Mouse (Mus musculus) heart, embryonic 16.5 days (tissue): ENCODE measurements at regions not wholly inside any gene's neighbourhood (a gene's known extent, or its start where the extent isn't known, plus 50 kb on each side); places are given as distances from the start of the nearest gene placed in this dataset.

ENCODE experiments used
- ATAC-seq: fragments of 200-750 bp; cut with Nextera tagmentation; replicated peaks from 2 replicates; pipeline ENCODE4 v1.8.0; 2017; ENCODE audit warnings: moderate number of reproducible peaks; ENCODE audit not compliant: insufficient read depth, low FRiP score; ENCODE audit errors: extremely low read depth
- H3K27ac ChIP-seq: fragments of 300-500 bp; sonication (generic); 2 replicates; pipeline ENCODE4 v1.5.1; 2014; ENCODE audit warnings: mild to moderate bottlenecking, low read length, control low read depth, moderate library complexity
- H3K27me3 ChIP-seq: fragments of 300-500 bp; sonication (generic); 2 replicates; pipeline ENCODE4 v1.6.1; 2014; ENCODE audit warnings: low read length, mixed read lengths; ENCODE audit not compliant: control insufficient read depth, insufficient read depth
- H3K36me3 ChIP-seq: fragments of 300-500 bp; sonication (generic); 2 replicates; pipeline ENCODE4 v1.6.1; 2014; ENCODE audit not compliant: control insufficient read depth, insufficient read depth
- H3K4me1 ChIP-seq: fragments of 300-500 bp; sonication (generic); 2 replicates; pipeline ENCODE4 v1.6.1; 2014; ENCODE audit warnings: low read length, mixed read lengths; ENCODE audit not compliant: control insufficient read depth, insufficient read depth
- H3K4me2 ChIP-seq: fragments of 300-500 bp; sonication (generic); 2 replicates; pipeline ENCODE4 v1.6.1; 2014; ENCODE audit warnings: low read depth, mild to moderate bottlenecking, control low read depth, low read length
- H3K4me3 ChIP-seq: fragments of 300-500 bp; sonication (generic); 2 replicates; pipeline ENCODE4 v1.5.1; 2014; ENCODE audit warnings: mild to moderate bottlenecking, control low read depth, low read length
- H3K9ac ChIP-seq: fragments of 300-500 bp; sonication (generic); 2 replicates; pipeline ENCODE4 v1.6.1; 2014; ENCODE audit warnings: low read length, control low read depth
- H3K9me3 ChIP-seq: fragments of 300-500 bp; sonication (generic); replicated peaks from 2 replicates; pipeline ENCODE4 v1.6.1; 2016; ENCODE audit warnings: low read length; ENCODE audit not compliant: control insufficient read depth
- WGBS: fragments of 180-500 bp; shearing (Covaris S2); extraction: QIAGEN DNeasy Blood & Tissue Kit; methylation state at CpG from one replicate; pipeline ENCODE4 v1.1.7; 2014; 5-methylcytosine and 5-hydroxymethylcytosine counted together

DNA sequence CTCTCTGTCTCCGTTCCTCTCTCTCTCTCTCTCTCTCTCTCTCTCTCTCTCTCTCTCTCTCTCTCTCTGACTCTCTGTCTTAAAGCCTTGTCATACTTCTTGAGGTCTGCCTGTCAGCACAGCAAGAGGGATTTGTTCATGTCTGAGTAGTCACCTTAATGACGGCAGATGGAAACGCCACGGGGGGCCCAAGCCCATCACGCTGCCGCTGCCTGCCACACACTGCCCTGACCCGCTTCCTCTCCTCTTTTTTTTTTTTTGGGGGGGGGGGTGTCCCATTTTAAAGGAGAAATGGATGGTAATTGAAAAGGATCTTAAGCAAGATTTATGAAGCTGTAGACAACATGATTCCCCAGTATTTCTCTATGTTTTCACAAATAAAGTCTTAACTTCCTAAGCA lies 191.8 kb upstream of the Dnajc24 start:
- Histone ChIP-seq H3K27me3 (peaks cover 17% of the 10 kb centered on the region), H3K4me2 (no peak overlapping the region), H3K9me3 (no peaks in the 10 kb centered on the region; the same call in 1 of the 2 replicates), H3K4me3 (no peak overlapping the region), H3K4me1 (peaks cover 8% of the 10 kb centered on the region), H3K27ac (no peak overlapping the region), H3K36me3 (no peaks in the 10 kb centered on the region), H3K9ac (no peak overlapping the region)
- 17% methylated on average over 7 of the region's 7 CpGs for WGBS
- no peak for ATAC-seq

DNA sequence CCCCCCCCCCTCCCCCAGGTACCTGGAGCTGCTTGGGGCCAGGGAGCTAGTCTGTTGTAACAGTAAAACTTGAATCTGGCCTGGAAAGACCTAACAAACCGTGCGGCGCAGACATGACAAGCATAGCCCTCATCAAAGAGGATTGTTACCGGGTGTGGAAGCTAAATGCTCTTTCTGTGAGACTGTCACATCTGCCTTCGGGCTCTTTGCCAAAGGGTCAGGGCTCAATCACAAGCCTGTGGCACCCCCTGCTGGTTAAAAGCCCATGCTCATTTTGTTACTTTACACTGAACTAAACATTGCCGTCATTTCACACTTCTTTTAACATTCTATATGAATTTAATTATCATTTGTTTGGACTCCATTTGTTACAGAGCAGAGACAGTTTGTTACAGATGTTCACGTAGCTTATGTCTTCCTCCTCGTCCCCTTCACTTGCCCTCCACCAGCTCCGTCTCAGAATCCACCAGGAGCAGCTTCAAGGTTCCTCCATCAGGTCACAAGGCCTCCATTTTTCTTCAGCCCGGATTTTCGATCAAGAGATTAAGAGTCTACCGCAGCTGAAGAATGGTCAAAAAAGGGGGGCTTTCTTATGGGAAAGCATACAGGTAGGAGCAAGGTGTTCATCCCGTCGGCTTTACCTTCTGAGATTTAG lies 191.1 kb upstream of the Dnajc24 start:
- Histone ChIP-seq H3K4me1 (peaks cover 8% of the 10 kb centered on the region), H3K27me3 (peaks cover 17% of the 10 kb centered on the region), H3K27ac (no peak overlapping the region), H3K4me3 (peak overlapping the region; percentile 47), H3K9ac (peak overlapping the region; percentile 43), H3K4me2 (peak overlapping the region; percentile 82), H3K9me3 (no peaks in the 10 kb centered on the region), H3K36me3 (no peaks in the 10 kb centered on the region)
- ATAC-seq: peak; percentile 37
- WGBS: 10% methylated on average over 14 of the region's 14 CpGs

DNA sequence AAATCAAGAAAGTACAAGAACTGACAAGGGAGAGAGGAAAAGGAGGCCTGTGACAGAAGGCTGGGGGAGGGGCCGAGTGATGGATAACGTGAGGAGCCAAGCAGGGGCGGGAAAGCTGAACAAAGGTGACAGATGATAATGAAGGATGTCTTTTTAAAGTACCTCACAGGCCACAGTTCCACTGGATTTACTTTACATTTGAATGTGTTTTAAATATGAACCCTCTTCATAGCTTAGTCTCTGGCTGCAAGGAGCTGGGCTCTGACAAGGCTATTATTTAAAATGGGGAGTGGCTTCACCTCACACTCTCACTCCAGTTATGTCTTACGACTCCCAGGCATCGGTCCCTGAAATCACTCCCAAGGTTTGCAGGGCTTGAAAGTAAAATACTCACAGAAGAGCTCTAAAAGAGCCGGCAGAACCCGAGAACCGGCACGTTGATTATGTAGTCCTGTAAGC lies 190.6 kb upstream of the Dnajc24 start:
- Histone ChIP-seq H3K27ac (no peak overlapping the region), H3K4me1 (peaks cover 8% of the 10 kb centered on the region), H3K36me3 (no peaks in the 10 kb centered on the region), H3K4me2 (peak overlapping the region; percentile 82), H3K9me3 (no peaks in the 10 kb centered on the region), H3K9ac (peak overlapping the region; percentile 43), H3K4me3 (peak overlapping the region; percentile 47), H3K27me3 (peaks cover 17% of the 10 kb centered on the region)
- ATAC-seq: no peak
- 4% methylated on average over 9 of the region's 9 CpGs for WGBS

DNA sequence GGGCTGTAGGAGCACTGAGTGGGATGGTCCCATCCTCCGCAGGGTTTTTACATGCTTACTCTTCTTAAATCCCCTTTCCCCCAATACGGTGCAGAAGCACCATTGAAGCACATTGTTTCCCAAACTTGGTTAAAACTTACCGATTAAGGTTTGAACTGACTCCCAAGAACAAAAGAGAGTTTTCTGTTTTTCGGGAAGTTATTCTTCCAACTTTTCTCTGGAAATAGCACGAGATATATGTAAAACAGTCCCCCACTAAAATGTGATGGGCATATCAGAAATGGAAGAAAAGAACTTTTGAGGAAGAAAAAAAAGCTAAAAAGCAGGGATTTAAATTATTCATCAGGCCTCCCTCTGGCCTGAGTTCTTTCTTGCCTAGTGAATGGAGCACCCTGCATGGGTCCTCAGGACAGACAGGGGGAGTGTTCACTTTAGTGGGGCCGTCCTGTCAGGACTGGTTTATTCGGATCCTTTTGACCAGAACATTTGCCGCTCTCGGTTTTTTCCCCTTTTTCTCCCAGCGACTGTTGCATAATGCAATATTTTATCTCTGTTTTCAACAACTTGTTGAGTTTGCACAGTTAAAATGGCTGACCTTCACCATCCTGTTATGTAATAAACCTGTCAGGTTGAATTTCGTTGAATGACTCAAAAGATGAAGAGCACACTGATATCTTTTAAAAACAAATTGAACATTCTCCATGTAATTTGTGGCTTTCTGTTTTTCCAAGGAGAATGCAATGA lies 187.4 kb upstream of the Dnajc24 start:
- WGBS: 40% methylated on average over 11 of the region's 11 CpGs
- no peak overlapping the region for H3K9ac ChIP-seq

DNA sequence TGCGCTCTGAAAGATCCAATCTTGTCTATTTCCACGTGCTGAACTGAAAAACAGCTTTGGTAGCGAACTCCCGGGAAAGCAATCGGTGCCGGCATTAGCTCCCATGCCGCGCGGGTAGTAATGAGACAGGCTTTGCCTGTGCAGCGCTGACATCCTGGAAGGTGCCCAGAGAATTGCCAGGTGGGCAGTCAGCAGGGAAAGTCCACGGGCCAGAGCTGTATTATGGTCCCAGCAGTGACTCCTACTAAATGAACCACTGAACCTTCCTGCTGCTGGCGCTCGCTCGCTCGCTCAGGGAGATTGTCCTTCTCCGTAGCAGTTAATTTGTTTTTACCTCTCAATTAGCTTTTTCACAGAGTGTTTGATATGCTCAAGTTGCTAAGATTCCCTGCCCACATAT lies 180.3 kb upstream of the Dnajc24 start:
- no peak overlapping the region for H3K4me2 ChIP-seq
- 63% methylated on average over 16 of the region's 16 CpGs for WGBS
- H3K9me3 ChIP-seq: no peaks in the 10 kb centered on the region
- H3K9ac ChIP-seq: no peak overlapping the region
- no peak overlapping the region for H3K4me3 ChIP-seq
- H3K4me1 ChIP-seq: no peaks in the 10 kb centered on the region
- no peak overlapping the region for H3K27ac ChIP-seq
- H3K27me3 ChIP-seq: no peaks in the 10 kb centered on the region; the same call in none of the 2 replicates
- no peak for ATAC-seq
- H3K36me3 ChIP-seq: no peaks in the 10 kb centered on the region

More for the DNA sequence above, 187.4 kb upstream of the Dnajc24 start:
- ATAC-seq: no peak
- H3K4me2 ChIP-seq: no peak overlapping the region
- no peaks in the 10 kb centered on the region for H3K36me3 ChIP-seq
- no peak overlapping the region for H3K4me3 ChIP-seq
- H3K27me3 ChIP-seq: peaks cover 13% of the 10 kb centered on the region
- no peak overlapping the region for H3K27ac ChIP-seq
- peaks cover 8% of the 10 kb centered on the region for H3K4me1 ChIP-seq
- H3K9me3 ChIP-seq: no peaks in the 10 kb centered on the region

DNA sequence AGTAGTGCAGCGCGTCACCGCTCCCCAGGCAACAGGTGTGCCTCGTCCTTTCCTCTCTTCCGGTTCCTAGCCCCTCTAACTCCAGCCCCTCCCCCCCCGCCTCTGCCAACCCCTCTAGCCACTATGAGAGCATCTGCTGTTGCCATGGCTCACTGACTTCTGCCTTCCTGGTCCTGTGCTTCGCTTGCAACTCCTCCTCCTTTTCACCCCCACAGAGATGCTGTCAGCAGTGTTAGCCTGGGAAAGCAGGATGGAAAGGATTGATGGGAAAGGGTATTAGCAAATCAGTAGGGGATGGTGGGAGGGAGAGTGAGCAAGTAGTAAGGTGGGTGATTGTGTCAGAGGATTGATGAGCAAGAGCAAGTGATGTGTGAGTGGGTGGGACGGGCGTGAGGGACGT lies 178.7 kb upstream of the Dnajc24 start:
- ATAC-seq: no peak
- 6% methylated on average over 9 of the region's 10 CpGs for WGBS
- H3K9ac ChIP-seq: no peak overlapping the region
- no peaks in the 10 kb centered on the region; the same call in none of the 2 replicates for H3K27me3 ChIP-seq
- no peaks in the 10 kb centered on the region for H3K4me1 ChIP-seq
- no peaks in the 10 kb centered on the region for H3K36me3 ChIP-seq
- no peak overlapping the region for H3K4me3 ChIP-seq
- H3K4me2 ChIP-seq: no peak overlapping the region
- no peak overlapping the region for H3K27ac ChIP-seq
- H3K9me3 ChIP-seq: no peaks in the 10 kb centered on the region

DNA sequence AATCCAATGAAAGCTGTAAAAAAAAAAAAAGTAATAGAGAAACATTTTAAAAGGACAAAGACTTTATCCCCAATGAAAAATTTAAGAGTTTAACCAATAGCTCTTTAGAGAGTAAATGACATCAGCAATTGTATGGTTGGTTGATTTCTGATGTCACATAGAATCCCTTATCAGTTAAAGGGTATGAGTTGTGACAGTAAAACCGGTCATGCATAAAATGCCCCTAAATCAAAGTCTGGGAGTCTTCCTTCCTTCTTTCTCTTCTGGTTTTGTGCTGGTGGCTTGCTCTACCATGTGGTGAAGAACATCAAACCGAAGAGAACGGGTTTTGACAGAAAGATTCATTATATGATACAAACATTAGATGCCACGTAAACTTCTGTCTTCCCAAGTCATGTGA lies 159.3 kb upstream of the Dnajc24 start:
- Histone ChIP-seq H3K9me3 (no peaks in the 10 kb centered on the region), H3K36me3 (no peaks in the 10 kb centered on the region), H3K27me3 (no peaks in the 10 kb centered on the region), H3K4me1 (no peaks in the 10 kb centered on the region), H3K9ac (no peak overlapping the region), H3K4me2 (no peak overlapping the region), H3K27ac (no peak overlapping the region), H3K4me3 (no peak overlapping the region)
- ATAC-seq: no peak
- whole genome bisulfite sequencing: 73% methylated on average over 4 of the region's 4 CpGs

DNA sequence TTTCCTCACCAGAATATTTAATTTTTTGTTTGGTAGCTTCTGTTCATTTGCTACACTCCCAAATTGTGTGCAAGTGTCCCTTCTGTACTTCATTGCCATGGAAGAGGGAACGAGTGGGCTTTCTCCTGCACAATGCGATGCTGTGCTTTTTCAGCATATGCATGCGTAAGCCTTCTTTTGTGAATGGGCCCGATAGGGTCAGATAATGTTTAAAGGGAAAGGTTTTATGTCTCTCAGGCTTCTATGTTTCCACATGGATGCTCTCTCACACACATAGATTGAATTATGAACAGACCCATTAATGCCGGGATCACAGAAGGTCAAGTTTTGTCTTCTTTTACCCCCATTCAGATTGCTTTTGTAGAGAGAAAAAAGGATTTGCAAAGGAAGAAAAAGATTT lies 158.5 kb upstream of the Dnajc24 start:
- no peak overlapping the region for H3K4me3 ChIP-seq

DNA sequence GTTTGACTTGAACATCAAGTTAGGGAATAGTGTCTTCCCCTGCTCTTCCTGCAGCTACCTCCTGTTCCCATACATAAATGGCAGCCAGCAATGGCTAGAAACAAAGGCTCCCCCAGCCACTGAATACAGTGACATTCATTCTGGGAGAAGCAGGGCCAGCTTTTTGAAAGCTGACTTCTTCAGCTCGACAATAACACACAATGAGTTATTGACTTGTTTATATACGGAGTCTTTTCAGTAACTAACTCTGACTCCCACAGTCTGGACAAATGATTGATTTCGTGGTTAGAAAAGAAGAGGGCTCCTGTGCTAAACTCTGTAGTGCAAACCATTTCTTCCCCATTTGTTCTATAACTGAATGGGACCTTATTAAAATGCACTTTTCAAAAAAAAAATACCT lies 146.4 kb upstream of the Dnajc24 start:
- H3K4me1 ChIP-seq: no peaks in the 10 kb centered on the region
- 71% methylated on average over 3 of the region's 3 CpGs for WGBS
- no peaks in the 10 kb centered on the region for H3K27me3 ChIP-seq
- no peaks in the 10 kb centered on the region for H3K36me3 ChIP-seq
- no peak for ATAC-seq
- H3K9me3 ChIP-seq: no peaks in the 10 kb centered on the region
- H3K9ac ChIP-seq: no peak overlapping the region
- H3K27ac ChIP-seq: no peak overlapping the region
- no peak overlapping the region for H3K4me3 ChIP-seq
- no peak overlapping the region for H3K4me2 ChIP-seq

More for the DNA sequence above, 158.5 kb upstream of the Dnajc24 start:
- ATAC-seq: no peak
- Histone ChIP-seq H3K9ac (no peak overlapping the region), H3K27me3 (no peaks in the 10 kb centered on the region), H3K27ac (no peak overlapping the region), H3K4me1 (no peaks in the 10 kb centered on the region), H3K4me2 (no peak overlapping the region), H3K36me3 (no peaks in the 10 kb centered on the region), H3K9me3 (no peaks in the 10 kb centered on the region)
- 83% methylated on average over 5 of the region's 5 CpGs for WGBS
